Mouse (Mus musculus) heart, postnatal 0 days (tissue): ENCODE results near the gene Alg2.

Source experiments
- CTCF ChIP-seq: IDR thresholded peaks from 2 replicates; pipeline ENCODE4 v1.5.1; 2016; ENCODE audit warnings: antibody characterized with exemption, control low read depth, low read depth
- EP300 ChIP-seq: IDR thresholded peaks from 2 replicates; pipeline ENCODE4 v1.6.1; 2016; ENCODE audit warnings: antibody characterized with exemption, low read depth

DNA sequence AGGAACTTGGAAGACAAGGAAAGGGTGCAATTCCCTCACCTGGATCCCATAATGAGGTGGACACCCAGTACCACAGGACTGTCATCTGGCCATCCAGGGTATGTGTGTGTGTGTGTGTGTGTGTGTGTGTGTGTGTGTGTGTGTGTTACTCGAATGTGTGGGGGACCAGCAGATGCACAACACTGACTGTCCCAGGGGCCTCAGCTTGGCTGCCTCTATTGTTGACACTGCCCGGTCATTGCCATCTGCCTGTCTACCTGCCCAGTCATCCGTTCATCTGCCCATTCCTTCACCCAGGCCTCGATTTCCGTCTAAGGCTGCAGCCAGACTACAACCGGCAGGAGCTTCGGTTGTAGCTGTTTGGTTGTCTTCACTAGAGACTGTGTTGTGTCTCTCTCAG lies 41.4 kb downstream of the Alg2 start:
- TF ChIP-seq CTCF (no peak), EP300 (no peak)
